Mouse (Mus musculus) brown adipose tissue, adult 24 weeks (tissue): ENCODE measurements around the gene Gm11634. TPM values are rescaled to one million over a fixed set of nuclear protein-coding genes. Genes with fewer than 3 reads are reported as not detected.
A peak's percentile ranks its signal among the peaks of the same experiment; 100 is the strongest.
"Not testable (repeated sequence)": the region's sequence is repeated elsewhere in the genome, so short reads cannot be mapped to it uniquely, and the experiment has no call there.

Source experiments
- H3K27ac ChIP-seq: fragments of 200-500 bp; replicated peaks from 2 replicates; pipeline ENCODE4 v1.5.1; 2012; ENCODE audit warnings: low read depth, mild to moderate bottlenecking, low read length
- H3K4me1 ChIP-seq: fragments of 200-500 bp; 2 replicates; pipeline ENCODE4 v1.6.1; 2012; ENCODE audit warnings: low read length, mixed read lengths; ENCODE audit not compliant: control insufficient read depth, insufficient read depth, insufficient read length
- H3K4me3 ChIP-seq: fragments of 200-500 bp; 2 replicates; pipeline ENCODE4 v1.5.1; 2012; ENCODE audit warnings: low read depth, mild to moderate bottlenecking, low read length, moderate library complexity; ENCODE audit not compliant: insufficient read depth
- polyA plus RNA-seq: library from polyadenylated mRNA; stranded (reverse); fragments of >200 nt; gene quantifications from 2 replicates; pipeline ENCODE4 v1.2.4, GENCODE M21; 2012; ENCODE audit not compliant: missing spikeins, insufficient read depth, insufficient read length

Gene Gm11634
- polyA plus RNA-seq, 1 experiment, result not detected

GRCm38 (mm10) chr11:101602491-101602890 is 3.4 kb upstream of the Gm11634 start:
- no peak overlapping the region for H3K27ac ChIP-seq
- H3K4me1 ChIP-seq, result no peaks in the 10 kb centered on the region
- H3K4me3 ChIP-seq, result no peak overlapping the region

- H3K4me3 ChIP-seq, result no peak overlapping the region
- H3K27ac ChIP-seq, result no peak overlapping the region
- no peaks in the 10 kb centered on the region for H3K4me1 ChIP-seq
Measured at GRCm38 (mm10) chr11:101589989-101590624, 8.9 kb downstream of the Gm11634 start.

GRCm38 (mm10) chr11:101589444-101589843 is 9.6 kb downstream of the Gm11634 start:
- Histone ChIP-seq H3K4me1 (no peaks in the 10 kb centered on the region), H3K27ac (no peak overlapping the region), H3K4me3 (no peak overlapping the region)

- Histone ChIP-seq H3K27ac (no peak overlapping the region), H3K4me1 (no peaks in the 10 kb centered on the region), H3K4me3 (no peak overlapping the region)
Measured at GRCm38 (mm10) chr11:101588868-101589267, 10.2 kb downstream of the Gm11634 start.

GRCm38 (mm10) chr11:101587676-101588075 is 11.4 kb downstream of the Gm11634 start:
- H3K27ac ChIP-seq, result peak overlapping the region; percentile 50

GRCm38 (mm10) chr11:101585805-101586204 is 13.3 kb downstream of the Gm11634 start:
- Histone ChIP-seq H3K4me1 (no peaks in the 10 kb centered on the region), H3K27ac (no peak overlapping the region), H3K4me3 (no peak overlapping the region)

More at GRCm38 (mm10) chr11:101587676-101588075, 11.4 kb downstream of the Gm11634 start:
- Histone ChIP-seq H3K4me3 (no peak overlapping the region), H3K4me1 (no peaks in the 10 kb centered on the region)

- not testable (repeated sequence) for H3K4me1 ChIP-seq, H3K4me3 ChIP-seq, H3K27ac ChIP-seq
Measured at GRCm38 (mm10) chr11:101585031-101585430, 14.0 kb downstream of the Gm11634 start.

GRCm38 (mm10) chr11:101583205-101583604 is 15.9 kb downstream of the Gm11634 start:
- peak overlapping the region; percentile 97 for H3K27ac ChIP-seq
- peak overlapping the region; percentile 85 for H3K4me3 ChIP-seq
- no peaks in the 10 kb centered on the region for H3K4me1 ChIP-seq

- H3K4me3 ChIP-seq, result peak within 1 kb of the TSS; percentile 85
- H3K4me1 ChIP-seq, result no peaks in the 10 kb centered on the region
- peak within 1 kb of the TSS; percentile 97 for H3K27ac ChIP-seq
Measured at GRCm38 (mm10) chr11:101582054-101583035, 16.7 kb downstream of the Gm11634 start, which contains the start of gene Tmem106a. Gene Tmem106a (plus strand): TSS chr11:101582242.

GRCm38 (mm10) chr11:101581081-101581764 is 17.8 kb downstream of the Gm11634 start:
- Histone ChIP-seq H3K4me3 (no peak overlapping the region), H3K27ac (no peak overlapping the region), H3K4me1 (no peaks in the 10 kb centered on the region)

- Histone ChIP-seq H3K27ac (no peak overlapping the region), H3K4me1 (no peaks in the 10 kb centered on the region), H3K4me3 (no peak overlapping the region)
Measured at GRCm38 (mm10) chr11:101576116-101576515, 22.9 kb downstream of the Gm11634 start.

- no peaks in the 10 kb centered on the region for H3K4me1 ChIP-seq
- no peak overlapping the region for H3K27ac ChIP-seq
- no peak overlapping the region for H3K4me3 ChIP-seq
Measured at GRCm38 (mm10) chr11:101568421-101568820, 30.6 kb downstream of the Gm11634 start.

GRCm38 (mm10) chr11:101562391-101562790 is 36.7 kb downstream of the Gm11634 start:
- Histone ChIP-seq H3K4me3 (no peak overlapping the region), H3K27ac (no peak overlapping the region), H3K4me1 (no peaks in the 10 kb centered on the region)

GRCm38 (mm10) chr11:101556954-101557353 is 42.1 kb downstream of the Gm11634 start:
- H3K4me1 ChIP-seq, result peaks cover 5% of the 10 kb centered on the region; the same call in 1 of the 2 replicates
- H3K27ac ChIP-seq, result no peak overlapping the region
- H3K4me3 ChIP-seq, result no peak overlapping the region

GRCm38 (mm10) chr11:101556541-101556940 is 42.5 kb downstream of the Gm11634 start:
- Histone ChIP-seq H3K4me3 (no peak overlapping the region), H3K4me1 (peaks cover 5% of the 10 kb centered on the region; the same call in 1 of the 2 replicates), H3K27ac (no peak overlapping the region)
